Mouse (Mus musculus) lung, embryonic 14.5 days (tissue): ENCODE measurements around the gene Olfr975. TPM values are rescaled to one million over a fixed set of nuclear protein-coding genes. Genes with fewer than 3 reads are reported as not detected.

Source experiments
- ATAC-seq: fragments of 200-750 bp; cut with Nextera tagmentation; 2 replicates; pipeline ENCODE4 v1.8.0; 2017; ENCODE audit warnings: mild to moderate bottlenecking, moderate TSS enrichment, moderate library complexity; ENCODE audit not compliant: insufficient read depth
- DNase-seq: peaks from one replicate; pipeline ENCODE4 v3.0.0-alpha.2; 2015
- H3K27ac ChIP-seq: fragments of 300-500 bp; sonication (generic); 2 replicates; pipeline ENCODE4 v1.5.1; 2014; ENCODE audit warnings: low read depth, mild to moderate bottlenecking, moderate library complexity
- H3K27me3 ChIP-seq: fragments of 300-500 bp; sonication (generic); 2 replicates; pipeline ENCODE4 v1.6.1; 2014; ENCODE audit warnings: low read length, control low read depth; ENCODE audit not compliant: insufficient read depth
- H3K36me3 ChIP-seq: fragments of 300-500 bp; sonication (generic); 2 replicates; pipeline ENCODE4 v1.6.1; 2014; ENCODE audit warnings: control low read depth; ENCODE audit not compliant: insufficient read depth
- H3K4me1 ChIP-seq: fragments of 300-500 bp; sonication (generic); 2 replicates; pipeline ENCODE4 v1.6.1; 2014; ENCODE audit warnings: antibody characterized with exemption, control low read depth; ENCODE audit not compliant: insufficient read depth
- H3K4me2 ChIP-seq: fragments of 300-500 bp; sonication (generic); 2 replicates; pipeline ENCODE4 v1.6.1; 2014; ENCODE audit warnings: mild to moderate bottlenecking
- H3K4me3 ChIP-seq: fragments of 300-500 bp; sonication (generic); 2 replicates; pipeline ENCODE4 v1.5.1; 2014; ENCODE audit warnings: low read depth, low read length
- H3K9ac ChIP-seq: fragments of 300-500 bp; sonication (generic); 2 replicates; pipeline ENCODE4 v1.6.1; 2014
- H3K9me3 ChIP-seq: fragments of 300-500 bp; sonication (generic); 2 replicates; pipeline ENCODE4 v1.6.1; 2016; ENCODE audit warnings: low read depth, low read length, control low read depth
- CTCF ChIP-seq: IDR thresholded peaks from 2 replicates; pipeline ENCODE4 v1.5.1; 2016; ENCODE audit warnings: antibody characterized with exemption, low read depth
- WGBS: fragments of 180-500 bp; shearing (Covaris S2); extraction: QIAGEN DNeasy Blood & Tissue Kit; methylation state at CpG from one replicate; pipeline ENCODE4 v1.1.7; 2014; 5-methylcytosine and 5-hydroxymethylcytosine counted together
- polyA plus RNA-seq: library from polyadenylated mRNA; unstranded; fragments of >200 nt; fragmentation: Nextera tagmentation; extraction: Ambion mirVana; gene quantifications from 2 replicates; pipeline ENCODE4 v1.2.1, GENCODE M21; 2014

Olfr975 gene
- polyA plus RNA-seq, 1 experiment from 2014 or later, result not detected

- DNase-seq, result no peak
- Histone ChIP-seq H3K36me3 (no peaks in the 10 kb centered on the region), H3K9ac (no peak overlapping the region), H3K4me3 (no peak overlapping the region), H3K9me3 (no peaks in the 10 kb centered on the region), H3K4me1 (no peaks in the 10 kb centered on the region), H3K27me3 (no peaks in the 10 kb centered on the region), H3K27ac (no peak overlapping the region), H3K4me2 (no peak overlapping the region)
- 77% methylated on average over 3 of the region's 3 CpGs for WGBS
- no peak for ATAC-seq
- TF ChIP-seq CTCF, result no peak
Observed at GRCm38 (mm10) chr9:39909939-39910338, 41.9 kb downstream of the Olfr975 start.

- H3K36me3 ChIP-seq, result no peaks in the 10 kb centered on the region
- no peak within 1 kb of the TSS for H3K4me2 ChIP-seq
- no peaks in the 10 kb centered on the region for H3K4me1 ChIP-seq
- 61% methylated on average over 2 of the region's 2 CpGs for WGBS
- no peaks in the 10 kb centered on the region for H3K27me3 ChIP-seq
- H3K4me3 ChIP-seq, result no peak within 1 kb of the TSS
- no peak within 1 kb of the TSS for H3K27ac ChIP-seq
- H3K9me3 ChIP-seq, result no peaks in the 10 kb centered on the region
- no peak for ATAC-seq
- no peak for DNase-seq
- H3K9ac ChIP-seq, result no peak within 1 kb of the TSS
- no peak for TF ChIP-seq CTCF
Observed at GRCm38 (mm10) chr9:39907036-39907435, 44.8 kb downstream of the Olfr975 start, which contains the start of gene Olfr229. TSS of gene Olfr229 (plus strand) at chr9:39907336.

GRCm38 (mm10) chr9:39905106-39905505 lies 46.7 kb downstream of the Olfr975 start:
- H3K27ac ChIP-seq, result no peak overlapping the region
- 71% methylated on average over 6 of the region's 6 CpGs for WGBS
- no peak for DNase-seq
- H3K27me3 ChIP-seq, result no peaks in the 10 kb centered on the region
- no peaks in the 10 kb centered on the region for H3K9me3 ChIP-seq
- H3K4me2 ChIP-seq, result no peak overlapping the region
- H3K9ac ChIP-seq, result no peak overlapping the region
- ATAC-seq, result no peak
- no peaks in the 10 kb centered on the region for H3K4me1 ChIP-seq
- no peak overlapping the region for H3K4me3 ChIP-seq
- H3K36me3 ChIP-seq, result no peaks in the 10 kb centered on the region
- TF ChIP-seq CTCF, result no peak

Other genes with a start within 250 kb of the Olfr975 start
- gene Olfr149, start 244.9 kb downstream of the Olfr975 start, polyA plus RNA-seq, result not detected in 2 replicates
- not detected in 2 replicates for gene Olfr965, start 240.7 kb downstream of the Olfr975 start, polyA plus RNA-seq
- gene Olfr150, start 221.1 kb downstream of the Olfr975 start, polyA plus RNA-seq, result not detected in 2 replicates
- not detected in 2 replicates for gene Olfr967, start 205.8 kb downstream of the Olfr975 start, polyA plus RNA-seq
- gene Olfr968, start 168.8 kb downstream of the Olfr975 start, polyA plus RNA-seq, result not detected in 2 replicates
- gene Olfr969, start 161.1 kb downstream of the Olfr975 start, polyA plus RNA-seq, result not detected in 2 replicates
- not detected in 2 replicates for gene Olfr970, start 143.2 kb downstream of the Olfr975 start, polyA plus RNA-seq
- not detected in 2 replicates for gene Olfr971, start 115.2 kb downstream of the Olfr975 start, polyA plus RNA-seq
- gene Olfr972, start 85.6 kb downstream of the Olfr975 start, polyA plus RNA-seq, result not detected in 2 replicates
- not detected in 2 replicates for gene Olfr229, start 44.7 kb downstream of the Olfr975 start, polyA plus RNA-seq
- not detected in 2 replicates for gene Olfr974, start 14.5 kb downstream of the Olfr975 start, polyA plus RNA-seq
- gene Olfr976, start 9.1 kb upstream of the Olfr975 start, polyA plus RNA-seq, result not detected in 2 replicates
- not detected in 2 replicates for gene Olfr978, start 40.1 kb upstream of the Olfr975 start, polyA plus RNA-seq
- not detected in 2 replicates for gene Olfr979, start 51.4 kb upstream of the Olfr975 start, polyA plus RNA-seq
- gene Olfr980, start 57.5 kb upstream of the Olfr975 start, polyA plus RNA-seq, result not detected in 2 replicates
- not detected in 2 replicates for gene Olfr981, start 69.4 kb upstream of the Olfr975 start, polyA plus RNA-seq
- gene Olfr982, start 121.8 kb upstream of the Olfr975 start, polyA plus RNA-seq, result not detected in 2 replicates
- gene Olfr983, start 141.5 kb upstream of the Olfr975 start, polyA plus RNA-seq, result not detected in 2 replicates
- gene Olfr984, start 162.2 kb upstream of the Olfr975 start, polyA plus RNA-seq, result not detected in 2 replicates
- not detected in 2 replicates for gene Olfr985, start 178.1 kb upstream of the Olfr975 start, polyA plus RNA-seq
- not detected in 2 replicates for gene Tmem225, start 196.1 kb upstream of the Olfr975 start, polyA plus RNA-seq
- gene Olfr986, start 228.9 kb upstream of the Olfr975 start, polyA plus RNA-seq, result not detected in 2 replicates
- gene Zfp202, start 240.3 kb upstream of the Olfr975 start, polyA plus RNA-seq, result 5.0 and 6.0 TPM in 2 replicates